Mouse (Mus musculus) adrenal gland, postnatal 25 days (tissue): ENCODE results near the gene Gm26920. TPM values are rescaled to one million over a fixed set of nuclear protein-coding genes. Genes with fewer than 3 reads are reported as not detected.

Experiments
- microRNA-seq, 2 experiments: library from miRNA; unstranded; fragments of <30 nt; microRNA quantifications; one replicate each; pipeline ENCODE4 v1.2.0; 2021
- total RNA-seq: library from RNA; stranded (reverse); gene quantifications from 2 replicates; pipeline ENCODE4 v1.2.3, GENCODE M21; 2021

Gene Gm26920
- total RNA-seq, 1 experiment from 2014 or later: not detected

Small RNA genes lying within 50 kb of the gene (microRNA-seq; reads per million reads assigned to microRNA genes)
- 0 reads per million in 2 experiments for gene Gm23368

Other genes starting within 250 kb of the Gm26920 start
- 0.90 and 1.1 TPM in 2 replicates for gene Zfp940, start 236.7 kb downstream of the Gm26920 start, total RNA-seq
- 5.8 and 6.5 TPM in 2 replicates for gene Zfp420, start 230.4 kb downstream of the Gm26920 start, total RNA-seq
- 12.6 and 15.2 TPM in 2 replicates for gene Zfp27, start 183.8 kb downstream of the Gm26920 start, total RNA-seq
- 6.8 and 7.7 TPM in 2 replicates for gene Zfp383, start 182.2 kb downstream of the Gm26920 start, total RNA-seq
- gene Zfp74, start 136.3 kb downstream of the Gm26920 start, total RNA-seq: 13.5 and 15.1 TPM in 2 replicates
- 10.1 and 10.4 TPM in 2 replicates for gene Zfp568, start 106.5 kb downstream of the Gm26920 start, total RNA-seq
- gene Zfp14, start 39.0 kb downstream of the Gm26920 start, total RNA-seq: 3.8 and 4.0 TPM in 2 replicates
- 3.2 and 3.7 TPM in 2 replicates for gene Zfp82, start 17.5 kb downstream of the Gm26920 start, total RNA-seq
- gene Zfp566, start 117 bp upstream of the Gm26920 start, total RNA-seq: 3.1 and 4.2 TPM in 2 replicates
- 48.8 TPM in 2 replicates for gene Zfp260, start 4.4 kb upstream of the Gm26920 start, total RNA-seq
- gene Zfp382, start 31.5 kb upstream of the Gm26920 start, total RNA-seq: 3.6 and 4.9 TPM in 2 replicates
- gene Zfp146, start 79.3 kb upstream of the Gm26920 start, total RNA-seq: 45.3 and 50.2 TPM in 2 replicates
- gene Cox7a1, start 93.7 kb upstream of the Gm26920 start, total RNA-seq: 288 and 306 TPM in 2 replicates
- 624 and 670 TPM in 2 replicates for gene Capns1, start 108.4 kb upstream of the Gm26920 start, total RNA-seq
- 63.2 and 71.6 TPM in 2 replicates for gene Polr2i, start 141.5 kb upstream of the Gm26920 start, total RNA-seq
- gene Tbcb, start 141.9 kb upstream of the Gm26920 start, total RNA-seq: 77.0 and 86.6 TPM in 2 replicates
- not detected in 2 replicates for gene Ovol3, start 145.3 kb upstream of the Gm26920 start, total RNA-seq
- gene Thap8, start 189.7 kb upstream of the Gm26920 start, total RNA-seq: 1.2 TPM in 1 of 2 replicates, not detected in the other
- gene Wdr62, start 190.0 kb upstream of the Gm26920 start, total RNA-seq: 7.2 and 8.4 TPM in 2 replicates
- 21.1 and 29.5 TPM in 2 replicates for gene Clip3, start 201.3 kb upstream of the Gm26920 start, total RNA-seq
- gene Alkbh6, start 218.3 kb upstream of the Gm26920 start, total RNA-seq: 51.6 and 59.2 TPM in 2 replicates
- 29.0 and 41.3 TPM in 2 replicates for gene Syne4, start 224.4 kb upstream of the Gm26920 start, total RNA-seq
- 1.5 and 2.0 TPM in 2 replicates for gene E130208F15Rik, start 231.3 kb upstream of the Gm26920 start, total RNA-seq
- gene Sdhaf1, start 233.5 kb upstream of the Gm26920 start, total RNA-seq: 13.1 and 14.1 TPM in 2 replicates